Mouse (Mus musculus): ENCODE data around the gene Col26a1.

DNA sequence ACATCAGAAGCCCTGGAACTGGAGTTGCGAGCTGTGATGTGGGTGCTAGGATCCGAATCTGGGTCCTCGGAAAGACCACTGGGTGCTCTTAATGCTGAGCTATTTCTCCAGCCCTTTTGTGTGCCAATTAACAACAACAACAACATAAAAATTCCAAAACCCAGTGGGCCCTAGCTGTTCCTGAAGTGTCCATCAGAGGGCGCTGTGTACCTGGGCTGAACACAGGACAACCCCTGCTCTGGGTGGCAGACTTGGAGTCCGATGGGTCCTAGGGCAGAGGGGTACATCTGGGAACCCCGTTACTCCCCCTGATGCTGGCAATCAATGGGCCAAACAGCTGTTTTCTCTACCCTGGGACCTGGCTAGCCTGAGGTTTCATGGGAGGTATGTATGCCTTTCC, 123.2 kb downstream of the Col26a1 start:
- no peak for TF ChIP-seq GATA1 (IDR thresholded peaks at IDR 0.05; ENCODE audit: borderline replicate concordance, low read length)
- TF ChIP-seq FLI1 (IDR thresholded peaks at IDR 0.05; ENCODE audit: low read length) = no peak

Measured in megakaryocyte, embryonic 14.5 days (primary cell).